Mouse (Mus musculus) urinary bladder, postnatal 36 days (tissue): ENCODE results near the gene Paqr7.

Experiments
- DNase-seq, 2 experiments: peaks; one replicate each; pipeline ENCODE4 v3.0.0; 2022; ENCODE audit warnings: low spot score in 2 of 2, mixed read lengths in 1 of 2

The Paqr7 gene

DNA sequence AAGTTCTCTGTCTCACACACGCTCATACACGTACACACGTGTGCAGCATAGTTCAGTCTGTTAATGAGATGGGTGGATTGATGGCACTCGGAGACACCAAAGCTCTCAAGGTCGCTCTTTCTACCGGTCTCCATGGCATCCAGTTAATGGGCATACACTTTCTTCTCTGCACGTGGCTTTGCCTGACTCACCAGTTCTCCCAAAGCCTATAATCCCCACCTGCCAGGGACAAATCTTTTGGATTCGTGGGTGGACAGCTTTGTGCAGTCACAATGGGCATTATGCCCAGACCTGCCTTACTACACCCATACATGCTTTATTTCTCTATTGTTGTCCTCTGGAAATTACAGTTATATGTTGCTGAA, 39.3 kb downstream of the Paqr7 start:
- DNase-seq = no peak

- no peak for DNase-seq
These were observed 42.6 kb downstream of the Paqr7 start for GRCm38 (mm10) chr4:134538997-134539580.

- DNase-seq = no peak
These were observed 46.2 kb downstream of the Paqr7 start for GRCm38 (mm10) chr4:134542726-134543125.

DNA sequence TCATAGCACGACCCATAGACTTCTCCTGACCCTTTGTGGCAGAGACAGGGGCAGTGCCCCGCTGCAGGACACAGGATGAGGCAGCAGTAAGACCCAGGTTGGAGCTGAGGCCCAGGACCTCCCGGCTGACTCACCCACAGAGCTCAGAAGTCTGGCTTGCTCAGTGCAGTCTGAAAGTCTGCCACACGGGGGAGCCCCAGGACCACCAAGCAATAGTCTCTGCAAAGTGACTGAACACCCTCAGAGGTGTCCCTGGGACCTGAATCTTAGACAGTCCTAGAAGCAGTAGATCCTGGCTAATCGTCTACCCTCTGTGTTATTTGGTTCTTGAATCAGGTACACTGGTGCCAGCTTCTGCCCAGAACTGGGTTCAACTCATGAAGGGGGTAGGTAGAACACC, 46.8 kb downstream of the Paqr7 start:
- peak; percentile 93 to 95 for DNase-seq

GRCm38 (mm10) chr4:134546814-134547705, 50.6 kb downstream of the Paqr7 start:
- DNase-seq = peak; percentile 53 to 67

- DNase-seq = peak in 1 of 2 experiments; percentile 39
These were observed 51.9 kb downstream of the Paqr7 start for GRCm38 (mm10) chr4:134548169-134548938.

DNA sequence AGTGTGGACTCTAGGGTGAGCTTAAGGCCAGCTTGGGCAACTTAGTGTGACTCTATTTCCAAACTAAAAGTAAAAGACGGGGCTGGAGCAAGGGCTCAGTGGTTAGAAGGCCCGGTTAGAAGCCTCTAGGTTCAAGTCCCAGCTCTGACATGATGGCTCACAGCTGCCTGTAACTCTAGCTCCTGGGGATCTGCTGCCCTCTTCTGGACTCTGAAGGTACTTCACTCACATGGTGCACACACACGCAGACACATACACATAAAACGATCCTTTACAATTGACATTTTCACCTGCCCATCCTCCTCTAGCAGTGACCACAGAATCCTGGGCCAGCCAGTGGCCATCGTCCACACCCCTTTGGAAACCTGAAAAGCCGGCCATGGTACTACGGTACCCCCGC, 53.4 kb downstream of the Paqr7 start:
- no peak for DNase-seq

DNA sequence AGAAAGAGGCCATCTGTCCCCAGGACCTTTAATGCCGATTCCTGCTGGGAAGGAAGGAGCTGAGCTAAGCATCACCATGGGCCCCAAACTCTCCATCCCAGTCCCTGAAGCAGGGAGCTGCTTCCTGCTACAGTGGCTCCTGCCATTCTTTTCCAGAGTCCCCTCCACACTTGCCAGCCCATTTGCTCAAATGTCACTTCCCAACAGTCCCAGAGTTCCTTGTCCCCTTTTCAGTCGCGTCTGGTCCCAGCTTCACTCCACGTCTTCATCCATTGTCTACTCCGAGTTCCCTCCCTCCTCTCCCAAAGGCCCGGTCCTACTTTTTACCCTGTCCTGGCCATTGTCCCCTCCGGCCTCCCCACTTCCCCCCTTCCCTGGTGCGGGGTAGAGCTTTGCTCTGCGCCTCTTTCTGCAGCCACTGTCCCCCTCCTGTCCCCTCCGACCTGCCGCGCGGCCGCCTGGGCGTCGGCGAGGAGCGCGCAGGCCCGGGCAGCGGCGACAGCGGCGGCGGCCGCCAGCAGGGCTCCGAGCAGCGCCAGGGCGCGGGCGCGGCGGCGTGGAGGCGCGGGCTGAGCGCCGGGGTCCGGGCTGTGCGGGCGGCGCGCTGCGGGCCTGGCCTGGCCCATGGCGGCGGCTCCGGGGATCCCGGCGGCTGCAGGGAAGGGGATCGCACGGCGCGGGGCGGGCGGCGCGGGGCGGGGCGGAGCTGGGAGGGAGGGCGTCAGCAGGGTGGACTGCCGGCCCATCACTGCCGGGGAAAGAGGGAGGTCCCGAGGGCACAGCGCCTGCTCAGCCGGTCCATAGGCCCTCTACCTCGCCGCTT, 55.2 kb downstream of the Paqr7 start, which contains the start of gene Selenon:
Gene Selenon, minus strand, starts transcription at position 673 of the 823 bp plus-strand sequence.
- peak; percentile 43 to 71 for DNase-seq

DNA sequence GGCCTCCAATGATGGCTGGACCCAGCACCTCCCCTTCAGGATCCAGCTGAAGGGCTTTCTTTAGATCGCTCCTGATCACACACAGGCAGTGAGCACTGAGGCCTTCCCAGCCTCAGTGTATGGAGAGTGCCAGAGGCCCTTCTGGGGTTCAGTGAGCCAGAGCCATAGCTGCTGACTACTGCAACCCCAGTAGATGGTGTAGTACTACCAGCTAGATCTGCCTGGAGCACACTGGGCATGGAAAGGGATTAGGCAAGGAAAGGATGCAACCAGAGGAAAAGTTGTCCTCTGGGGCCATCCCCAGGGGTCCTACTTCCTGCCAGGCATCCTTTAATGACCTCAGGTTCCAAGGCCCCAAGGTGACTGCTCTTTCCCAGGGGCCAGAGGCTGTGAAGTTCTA, 57.1 kb downstream of the Paqr7 start:
- no peak for DNase-seq

DNA sequence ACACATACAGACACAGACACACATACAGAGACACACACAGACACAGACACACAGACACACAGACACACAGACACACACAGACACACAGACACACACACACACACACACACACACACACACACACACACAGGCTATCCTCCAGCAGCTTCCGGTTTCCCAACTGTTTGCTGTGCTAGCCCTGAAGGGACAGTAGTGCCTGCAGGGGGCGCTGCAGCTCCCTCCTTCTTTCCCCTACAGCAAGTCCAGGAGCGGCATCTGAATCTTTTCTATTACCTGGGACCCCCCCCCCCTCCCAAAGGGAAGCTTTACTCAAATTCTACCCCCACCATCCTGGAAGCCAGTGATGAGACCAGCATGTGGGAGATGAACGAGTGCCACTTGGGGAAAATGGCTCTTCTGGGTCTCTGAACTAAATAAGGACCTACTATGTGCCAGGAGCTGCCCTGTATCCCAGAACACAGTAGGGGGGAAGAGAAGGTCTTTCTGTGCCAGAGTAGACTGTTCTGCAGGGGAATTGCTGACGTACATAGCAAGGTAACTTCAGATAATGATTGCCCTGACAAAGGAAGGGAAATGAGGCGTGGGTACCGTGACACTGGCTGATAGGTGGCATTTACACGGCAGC, 59.6 kb downstream of the Paqr7 start:
- DNase-seq = no peak

DNA sequence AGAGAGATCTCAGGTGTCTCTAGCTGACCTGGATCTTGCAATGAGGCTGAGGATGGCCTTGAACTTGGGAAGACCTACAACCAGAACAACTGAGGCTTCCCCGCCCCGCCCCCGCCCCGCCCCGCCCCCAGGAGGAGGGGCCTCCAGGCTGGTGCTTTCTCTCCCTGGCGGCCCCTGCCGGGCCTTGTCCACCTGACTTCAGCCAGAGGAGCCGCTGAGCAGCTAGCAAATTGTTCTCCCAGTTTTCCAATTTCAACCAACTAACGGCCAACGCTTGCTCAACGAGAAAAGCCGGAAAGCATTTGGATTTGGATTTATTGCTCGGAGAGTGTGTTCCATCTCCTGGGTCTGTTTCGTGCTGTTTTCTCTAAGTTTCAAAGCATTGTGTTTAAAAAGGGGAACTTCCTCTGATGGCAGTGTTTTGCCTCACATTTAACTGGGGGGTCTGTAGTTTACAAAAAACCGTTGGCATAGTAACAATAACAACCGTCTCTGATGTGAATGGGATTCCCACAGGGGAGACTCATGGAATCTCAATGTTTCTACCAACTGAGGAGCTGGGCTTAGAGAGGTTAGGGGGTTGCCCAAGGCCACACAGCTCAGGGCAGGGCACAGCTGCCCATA, 61.2 kb downstream of the Paqr7 start:
- no peak for DNase-seq

- DNase-seq = no peak
These were observed 62.1 kb downstream of the Paqr7 start for GRCm38 (mm10) chr4:134558570-134559113.

DNA sequence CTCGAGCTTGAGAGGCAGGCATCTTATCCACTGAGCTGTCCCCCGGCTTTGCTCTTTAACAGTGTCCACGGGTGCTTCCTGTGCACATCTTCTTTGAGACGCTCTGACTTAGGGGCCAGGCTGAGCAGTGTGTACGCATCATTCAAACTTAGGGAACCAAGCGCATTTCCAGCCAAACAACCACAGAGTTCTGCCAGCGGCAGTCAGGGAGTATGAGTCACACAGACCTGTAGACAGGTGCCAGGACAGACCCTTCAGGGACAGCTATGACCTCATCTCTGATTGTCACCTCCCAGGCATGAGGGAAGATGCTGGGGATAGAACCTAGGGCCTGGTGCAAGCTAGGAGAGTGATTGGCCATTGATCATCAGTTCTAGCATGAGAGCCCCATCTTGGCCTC, 62.7 kb downstream of the Paqr7 start:
- DNase-seq = no peak
